Mouse (Mus musculus) left cerebral cortex, adult 9 months (tissue): Measurements from ENCODE around the gene Slc6a12.
"Not testable (repeated sequence)": the region's sequence is repeated elsewhere in the genome, so short reads cannot be mapped to it uniquely, and the experiment has no call there.

ENCODE experiments used
- DNase-seq, 2 experiments: peaks; one replicate each; pipeline ENCODE4 v3.0.0; 2022; ENCODE audit warnings: low spot score in 2 of 2

The Slc6a12 gene

GRCm38 (mm10) chr6:121343771-121344123, 871 bp downstream of the Slc6a12 start:
- DNase-seq: no peak

- DNase-seq: no peak
Measured at GRCm38 (mm10) chr6:121344329-121344728, 1.5 kb downstream of the Slc6a12 start.

DNA sequence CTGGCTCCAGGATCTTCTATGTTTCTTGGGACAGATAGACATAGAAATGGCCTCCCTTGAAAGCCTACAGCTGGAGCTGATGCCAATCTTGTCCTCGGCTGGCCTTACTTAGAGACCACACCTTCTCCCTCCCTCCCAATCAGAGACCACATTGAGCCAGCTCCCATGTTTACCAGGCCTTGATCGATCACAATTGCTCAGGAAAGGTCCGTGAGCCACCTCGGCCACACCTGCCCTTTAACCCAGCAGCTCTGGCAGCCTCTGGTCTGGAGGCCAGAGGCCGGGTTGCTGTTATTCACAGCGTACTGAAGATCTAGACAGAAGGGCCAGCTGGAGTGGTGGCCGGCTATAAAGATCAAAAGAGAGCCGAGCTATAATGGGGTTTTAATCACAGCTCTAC, 3.6 kb downstream of the Slc6a12 start:
- no peak for DNase-seq

DNA sequence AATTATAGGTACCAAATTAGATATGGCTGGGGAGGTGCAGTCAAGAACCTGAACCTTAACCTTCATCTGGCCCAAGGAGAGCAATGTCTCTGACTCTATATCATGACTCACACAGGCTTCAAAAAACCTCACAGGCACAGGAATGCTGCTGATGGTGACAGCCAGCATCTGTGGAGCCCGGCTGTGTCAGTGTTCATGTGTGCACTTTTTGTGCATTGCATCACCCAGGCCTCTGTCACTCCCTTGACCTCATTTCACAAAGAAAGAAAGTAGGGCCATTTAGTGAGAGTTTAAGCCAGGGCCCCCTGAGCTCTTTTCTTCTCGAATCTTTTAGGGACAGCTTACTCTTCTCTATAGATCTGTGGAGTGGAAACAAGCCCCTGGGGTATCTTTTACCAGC, 9.4 kb downstream of the Slc6a12 start:
- DNase-seq: no peak

DNA sequence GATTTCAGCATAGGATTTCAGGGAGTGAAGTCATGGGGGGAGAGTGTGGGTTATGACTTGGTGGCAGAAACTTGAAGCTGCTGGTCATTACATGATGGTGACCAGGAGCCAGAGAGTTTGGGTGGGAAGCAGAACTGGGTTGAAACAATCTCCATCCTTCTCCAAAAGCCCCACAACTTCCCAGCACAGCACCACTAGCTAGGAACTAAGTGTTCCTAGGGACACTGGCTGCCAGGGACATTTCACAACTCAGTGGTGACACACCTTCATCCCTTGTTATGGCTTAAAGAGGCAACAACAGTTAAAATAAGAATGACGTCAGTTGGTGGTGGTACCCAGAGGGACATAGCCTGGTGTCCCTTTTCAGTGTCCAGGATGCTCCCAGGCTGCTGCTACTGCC, 13.2 kb downstream of the Slc6a12 start:
- no peak for DNase-seq

GRCm38 (mm10) chr6:121357232-121357631, 14.4 kb downstream of the Slc6a12 start:
- DNase-seq: no peak

DNA sequence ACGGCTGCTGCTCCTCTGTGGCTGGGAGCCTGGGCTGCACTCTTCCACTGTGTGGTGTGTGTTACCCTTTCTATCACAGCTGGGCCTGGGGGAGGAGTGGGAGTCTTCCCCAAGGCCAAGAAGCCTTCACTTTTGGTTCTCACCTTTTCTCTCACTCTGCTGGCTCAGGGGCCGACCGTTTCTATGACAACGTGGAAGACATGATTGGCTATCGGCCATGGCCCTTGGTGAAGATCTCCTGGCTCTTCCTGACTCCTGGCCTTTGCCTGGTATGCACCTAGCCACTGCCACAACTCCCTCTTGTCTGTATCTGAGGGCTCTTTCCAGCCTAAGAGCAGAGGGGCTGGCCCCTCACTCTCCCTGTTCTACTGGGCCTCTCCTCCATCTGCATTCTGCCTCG, 20.2 kb downstream of the Slc6a12 start:
- DNase-seq: no peak

- no peak for DNase-seq
Measured at GRCm38 (mm10) chr6:121363956-121364355, 21.1 kb downstream of the Slc6a12 start.

DNA sequence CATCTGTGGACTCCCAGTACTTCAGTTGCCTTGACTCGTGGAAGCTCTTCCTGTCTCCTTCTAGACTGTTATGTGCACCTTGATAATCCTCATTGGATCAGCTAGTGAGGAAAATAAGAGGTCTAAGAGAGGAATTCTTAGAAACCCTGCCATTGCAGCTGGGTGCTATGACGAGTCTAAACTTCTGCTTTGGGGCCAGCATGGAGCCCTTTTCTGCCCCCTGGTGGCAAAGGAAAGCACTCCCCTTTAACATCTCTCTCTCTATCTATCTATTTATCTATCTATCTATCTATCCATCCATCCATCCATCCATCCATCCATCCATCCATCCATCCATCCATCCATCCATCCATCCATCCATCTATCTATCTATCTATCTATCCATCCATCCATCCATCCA, 23.7 kb downstream of the Slc6a12 start:
- not testable (repeated sequence) for DNase-seq

DNA sequence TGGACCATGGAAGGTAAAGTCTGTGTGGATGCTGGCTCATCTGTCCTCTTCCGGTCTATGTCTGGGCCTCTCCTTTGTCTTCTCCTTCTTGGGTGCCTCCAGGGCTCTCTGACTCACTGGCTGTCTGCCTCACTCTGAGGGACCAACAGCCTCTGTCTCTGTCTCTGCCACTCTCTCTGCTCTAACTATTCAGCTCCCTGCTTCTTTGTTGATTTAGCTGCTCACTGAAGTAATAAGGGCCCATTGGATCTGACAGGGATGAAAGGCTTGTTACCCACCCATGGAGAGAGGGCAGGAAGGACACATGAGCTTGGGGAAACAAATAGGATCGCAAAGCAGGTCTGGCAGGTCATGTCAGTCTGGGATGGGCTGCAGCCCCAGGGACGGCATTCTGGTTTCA, 24.2 kb downstream of the Slc6a12 start:
- no peak for DNase-seq

- peak in 1 of 2 experiments; percentile 21 for DNase-seq
Measured at GRCm38 (mm10) chr6:121371197-121371980, 28.5 kb downstream of the Slc6a12 start.

DNA sequence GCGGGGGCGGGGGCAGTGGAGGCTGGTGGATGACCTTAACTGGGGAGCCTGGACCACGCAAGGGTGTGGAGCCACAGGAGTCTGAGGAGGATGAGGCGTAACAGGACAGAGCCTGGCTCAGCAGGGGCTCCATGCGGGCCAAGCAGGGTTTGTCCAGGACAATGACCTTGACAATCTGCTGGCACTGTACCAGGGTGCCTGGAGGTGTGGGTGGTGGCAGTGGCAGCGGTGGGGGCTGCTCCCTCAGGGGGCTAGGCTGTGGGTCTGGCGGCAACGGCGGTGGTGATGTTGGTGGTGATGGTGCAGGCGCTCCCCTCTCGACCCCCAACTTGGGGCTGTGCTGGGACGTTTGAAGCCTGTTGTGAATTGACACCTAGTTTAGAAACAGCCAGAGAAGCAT, 33.3 kb downstream of the Slc6a12 start:
- no peak for DNase-seq

DNA sequence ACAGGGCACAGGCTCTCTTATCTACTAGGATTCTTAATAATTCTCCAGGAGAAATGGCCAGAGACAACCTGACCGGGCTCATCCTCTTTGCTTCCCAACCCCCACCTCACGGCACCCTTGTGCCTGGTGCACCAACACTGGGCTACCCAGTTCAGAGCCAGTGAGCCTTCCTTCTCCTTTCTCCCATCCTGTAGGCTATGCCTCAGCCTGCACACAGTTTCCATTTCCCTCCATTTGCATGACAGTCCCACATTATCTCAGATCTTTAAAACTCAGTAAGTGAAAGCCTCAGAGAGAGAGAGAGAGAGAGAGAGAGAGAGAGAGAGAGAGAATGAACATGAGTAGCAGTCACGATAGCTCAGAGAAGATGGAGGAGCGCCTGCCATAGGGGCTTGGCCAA, 35.4 kb downstream of the Slc6a12 start:
- no peak for DNase-seq

DNA sequence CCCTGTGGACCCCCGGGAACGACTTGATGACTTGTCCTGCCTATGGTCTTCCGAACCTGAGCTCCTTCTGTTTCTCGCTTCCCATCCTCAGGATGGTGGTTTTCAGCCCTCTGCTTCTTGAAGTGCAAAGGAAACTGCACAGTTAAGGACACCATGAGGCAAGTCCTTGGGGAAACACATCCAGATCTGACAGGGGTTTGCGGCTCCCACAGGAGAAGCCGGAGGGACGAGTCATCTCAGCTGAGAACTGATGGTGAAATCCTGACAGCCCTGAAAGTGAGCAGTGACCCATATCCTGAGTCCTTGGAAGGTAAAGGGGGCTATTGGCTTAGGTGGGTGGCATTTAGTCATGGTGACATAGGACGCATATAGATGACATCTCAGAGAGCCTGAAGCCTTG, 37.7 kb downstream of the Slc6a12 start:
- DNase-seq: no peak

DNA sequence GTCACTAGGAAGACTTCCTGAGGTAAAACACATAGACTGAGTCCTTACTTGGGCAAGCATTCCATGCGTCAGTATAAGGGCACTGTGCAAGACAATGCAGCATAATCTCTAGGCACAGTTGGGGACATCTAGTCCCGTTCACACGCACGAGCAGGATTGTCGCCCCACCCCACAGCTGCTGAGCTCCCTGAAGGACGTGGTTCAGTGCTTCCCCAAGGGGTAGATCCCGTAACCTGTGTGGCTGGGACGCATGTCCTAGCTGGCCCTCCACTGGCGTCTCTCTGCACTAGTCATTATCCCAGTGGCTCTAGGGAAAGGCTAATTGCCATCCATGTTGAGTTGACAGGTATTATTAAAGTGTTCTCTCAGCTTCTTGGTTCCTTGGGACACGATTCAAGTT, 39.2 kb downstream of the Slc6a12 start:
- DNase-seq: no peak

GRCm38 (mm10) chr6:121385397-121385796, 42.5 kb downstream of the Slc6a12 start:
- DNase-seq: no peak

GRCm38 (mm10) chr6:121392610-121393252, 49.9 kb downstream of the Slc6a12 start:
- peak in 1 of 2 experiments; percentile 73 for DNase-seq

DNA sequence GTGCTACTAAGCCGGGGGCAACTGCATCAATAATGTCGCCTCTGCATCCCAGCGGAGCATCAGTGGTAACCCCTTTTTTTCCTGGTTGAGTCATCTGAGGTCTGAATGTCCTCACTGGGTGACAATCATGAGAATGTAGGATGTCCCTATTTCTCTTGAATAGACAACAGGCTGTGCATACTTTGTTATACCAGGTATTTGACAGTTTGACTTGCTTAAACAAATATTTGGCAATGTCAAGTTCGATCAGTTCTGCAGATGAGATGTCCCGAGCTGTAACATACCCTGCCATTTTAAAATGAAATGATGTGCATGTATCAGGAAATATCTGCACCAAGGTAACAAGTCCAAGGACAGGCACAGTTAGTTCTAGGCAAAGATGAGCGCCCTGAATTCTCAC, 58.3 kb downstream of the Slc6a12 start:
- no peak for DNase-seq

GRCm38 (mm10) chr6:121401826-121402660, 59.2 kb downstream of the Slc6a12 start:
- DNase-seq: no peak

- DNase-seq: no peak
Measured at GRCm38 (mm10) chr6:121402661-121403244, 59.9 kb downstream of the Slc6a12 start.

DNA sequence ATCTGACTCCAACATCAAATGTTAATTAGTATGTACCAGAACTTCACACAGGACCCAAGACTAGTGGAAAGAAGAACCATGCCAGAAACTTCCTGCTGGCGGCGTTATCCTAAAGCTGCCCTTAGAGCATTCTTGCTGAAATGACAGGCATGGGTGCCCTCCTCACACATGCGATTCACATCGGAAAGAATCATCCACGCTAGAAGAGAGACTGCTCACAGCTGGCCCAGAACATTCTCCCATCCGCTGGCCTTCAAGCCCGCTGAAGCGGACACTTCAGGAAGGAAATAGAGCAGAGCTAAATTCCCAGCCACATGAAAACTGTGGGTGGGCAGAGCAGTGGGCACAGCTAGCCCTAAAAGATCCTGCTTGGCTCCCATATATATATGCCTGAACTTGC, 62.4 kb downstream of the Slc6a12 start:
- DNase-seq: no peak

GRCm38 (mm10) chr6:121407571-121408011, 64.7 kb downstream of the Slc6a12 start:
- DNase-seq: no peak
